Mouse (Mus musculus): ENCODE measurements at regions not wholly inside any gene's neighbourhood (a gene's known extent, or its start where the extent isn't known, plus 50 kb on each side); places are given as distances from the start of the nearest gene placed in this dataset.

GRCm38 (mm10) chr2:128430776-128431291, 160.2 kb upstream of the Spdye4c start:
- Histone ChIP-seq H3K9me3 (ENCODE audit: low read length) (no peaks in the 10 kb centered on the region), H3K4me2 (ENCODE audit: low read depth) (no peak overlapping the region), H3K4me3 (ENCODE audit: low read depth, low read length) (no peak overlapping the region), H3K27me3 (ENCODE audit: insufficient read depth, low read length) (no peaks in the 10 kb centered on the region), H3K27ac (ENCODE audit: low read depth, low read length) (no peak overlapping the region), H3K36me3 (ENCODE audit: insufficient read depth) (no peaks in the 10 kb centered on the region), H3K4me1 (ENCODE audit: insufficient read depth) (no peaks in the 10 kb centered on the region), H3K9ac (no peak overlapping the region)
- DNase-seq (no peak), ATAC-seq (no peak)
- WGBS = 47% methylated on average over 9 of the region's 9 CpGs
- TF ChIP-seq CTCF (IDR thresholded peaks at IDR 0.05; ENCODE audit: low read depth) = no peak

GRCm38 (mm10) chr2:128431751-128432150, 159.3 kb upstream of the Spdye4c start:
- TF ChIP-seq CTCF (IDR thresholded peaks at IDR 0.05; ENCODE audit: low read depth) = no peak
- 91% methylated on average over 4 of the region's 4 CpGs for WGBS
- no peak for DNase-seq
- ATAC-seq = no peak
- no peaks in the 10 kb centered on the region for H3K9me3 ChIP-seq (ENCODE audit: low read length)
- no peak overlapping the region for H3K27ac ChIP-seq (ENCODE audit: low read depth, low read length)
- no peaks in the 10 kb centered on the region for H3K4me1 ChIP-seq (ENCODE audit: insufficient read depth)
- H3K27me3 ChIP-seq (ENCODE audit: insufficient read depth, low read length) = no peaks in the 10 kb centered on the region
- H3K4me3 ChIP-seq (ENCODE audit: low read depth, low read length) = no peak overlapping the region
- no peak overlapping the region for H3K4me2 ChIP-seq (ENCODE audit: low read depth)
- no peaks in the 10 kb centered on the region for H3K36me3 ChIP-seq (ENCODE audit: insufficient read depth)
- no peak overlapping the region for H3K9ac ChIP-seq

GRCm38 (mm10) chr2:128432741-128433140, 158.3 kb upstream of the Spdye4c start:
- H3K4me3 ChIP-seq (ENCODE audit: low read depth, low read length) = no peak overlapping the region
- TF ChIP-seq CTCF (IDR thresholded peaks at IDR 0.05; ENCODE audit: low read depth) = no peak
- no peak overlapping the region for H3K9ac ChIP-seq
- no peaks in the 10 kb centered on the region for H3K36me3 ChIP-seq (ENCODE audit: insufficient read depth)
- DNase-seq (peak; percentile 47), ATAC-seq (no peak)
- no peaks in the 10 kb centered on the region for H3K4me1 ChIP-seq (ENCODE audit: insufficient read depth)
- H3K27ac ChIP-seq (ENCODE audit: low read depth, low read length) = no peak overlapping the region
- 62% methylated on average over 3 of the region's 3 CpGs for whole genome bisulfite sequencing
- no peaks in the 10 kb centered on the region for H3K27me3 ChIP-seq (ENCODE audit: insufficient read depth, low read length)
- no peaks in the 10 kb centered on the region for H3K9me3 ChIP-seq (ENCODE audit: low read length)
- H3K4me2 ChIP-seq (ENCODE audit: low read depth) = no peak overlapping the region

DNA sequence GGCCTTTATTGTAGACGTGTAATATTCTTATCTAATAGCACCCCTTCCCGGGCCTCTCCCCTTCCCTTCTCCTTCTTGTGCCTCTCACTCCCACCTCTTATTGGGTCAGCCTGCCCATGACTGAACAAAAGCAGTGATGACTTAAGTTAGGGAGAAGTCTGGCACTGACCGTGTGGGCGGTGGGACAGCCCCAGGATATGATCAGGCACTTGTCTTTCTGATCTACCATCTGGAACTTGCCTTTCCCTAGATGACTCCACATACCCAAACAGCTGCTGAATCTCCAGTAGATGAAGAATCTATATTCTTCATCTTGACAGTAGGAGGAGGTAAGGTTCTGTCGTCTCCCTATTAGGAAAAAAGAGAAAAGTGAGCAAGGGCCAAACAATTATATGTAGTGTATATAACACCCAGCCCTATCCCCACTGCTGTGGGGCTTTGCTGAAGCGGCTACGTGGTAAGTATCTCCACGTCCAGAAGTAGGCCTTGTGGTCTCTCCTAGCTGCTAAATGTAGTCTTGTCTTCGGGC, 157.4 kb upstream of the Spdye4c start:
- DNase-seq (no peak), ATAC-seq (no peak)
- Histone ChIP-seq H3K4me3 (ENCODE audit: low read depth, low read length) (no peak overlapping the region), H3K9me3 (ENCODE audit: low read length) (no peaks in the 10 kb centered on the region), H3K27ac (ENCODE audit: low read depth, low read length) (no peak overlapping the region), H3K27me3 (ENCODE audit: insufficient read depth, low read length) (no peaks in the 10 kb centered on the region), H3K4me1 (ENCODE audit: insufficient read depth) (no peaks in the 10 kb centered on the region), H3K9ac (no peak overlapping the region), H3K4me2 (ENCODE audit: low read depth) (no peak overlapping the region), H3K36me3 (ENCODE audit: insufficient read depth) (no peaks in the 10 kb centered on the region)
- 92% methylated on average over 9 of the region's 9 CpGs for WGBS
- no peak for TF ChIP-seq CTCF (IDR thresholded peaks at IDR 0.05; ENCODE audit: low read depth)

GRCm38 (mm10) chr2:128434200-128434977, 156.6 kb upstream of the Spdye4c start:
- no peak overlapping the region for H3K9ac ChIP-seq
- 48% methylated on average over 11 of the region's 11 CpGs for WGBS
- no peak for TF ChIP-seq CTCF (IDR thresholded peaks at IDR 0.05; ENCODE audit: low read depth)
- ATAC-seq = 0 out of 2 replicates have a peak, but pooled peaks have one; percentile 2
- no peak overlapping the region for H3K4me2 ChIP-seq (ENCODE audit: low read depth)
- no peak overlapping the region for H3K27ac ChIP-seq (ENCODE audit: low read depth, low read length)
- no peaks in the 10 kb centered on the region for H3K4me1 ChIP-seq (ENCODE audit: insufficient read depth)
- no peaks in the 10 kb centered on the region for H3K27me3 ChIP-seq (ENCODE audit: insufficient read depth, low read length)
- DNase-seq = no peak
- H3K4me3 ChIP-seq (ENCODE audit: low read depth, low read length) = no peak overlapping the region
- no peaks in the 10 kb centered on the region for H3K9me3 ChIP-seq (ENCODE audit: low read length)
- H3K36me3 ChIP-seq (ENCODE audit: insufficient read depth) = no peaks in the 10 kb centered on the region

DNA sequence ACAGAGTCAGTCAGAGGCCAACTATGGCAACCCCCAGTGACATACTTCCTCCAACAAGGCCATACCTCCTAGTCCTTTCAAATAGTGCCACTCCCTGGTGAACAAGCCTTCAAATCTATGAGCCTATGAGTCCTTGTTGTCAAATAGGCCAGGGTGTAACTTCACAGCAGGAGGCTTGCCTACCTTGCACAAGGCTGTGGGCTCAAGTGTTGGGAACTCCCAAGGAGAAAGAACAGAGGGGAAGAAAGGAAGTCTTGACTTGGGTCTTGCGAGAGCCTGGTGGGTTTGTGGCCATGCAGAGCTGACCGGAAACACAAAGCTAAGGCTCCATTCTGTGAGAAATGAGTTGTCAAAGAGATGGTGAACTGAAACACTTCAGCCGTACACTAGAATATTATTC, 154.6 kb upstream of the Spdye4c start:
- no peak overlapping the region for H3K4me3 ChIP-seq (ENCODE audit: low read depth, low read length)
- no peaks in the 10 kb centered on the region for H3K36me3 ChIP-seq (ENCODE audit: insufficient read depth)
- no peak overlapping the region for H3K27ac ChIP-seq (ENCODE audit: low read depth, low read length)
- no peak for DNase-seq
- H3K4me2 ChIP-seq (ENCODE audit: low read depth) = no peak overlapping the region
- H3K4me1 ChIP-seq (ENCODE audit: insufficient read depth) = no peaks in the 10 kb centered on the region
- no peak for TF ChIP-seq CTCF (IDR thresholded peaks at IDR 0.05; ENCODE audit: low read depth)
- H3K9ac ChIP-seq = no peak overlapping the region
- no peak for ATAC-seq
- no peaks in the 10 kb centered on the region for H3K9me3 ChIP-seq (ENCODE audit: low read length)
- no peaks in the 10 kb centered on the region for H3K27me3 ChIP-seq (ENCODE audit: insufficient read depth, low read length)
- 95% methylated on average over 3 of the region's 3 CpGs for WGBS

DNA sequence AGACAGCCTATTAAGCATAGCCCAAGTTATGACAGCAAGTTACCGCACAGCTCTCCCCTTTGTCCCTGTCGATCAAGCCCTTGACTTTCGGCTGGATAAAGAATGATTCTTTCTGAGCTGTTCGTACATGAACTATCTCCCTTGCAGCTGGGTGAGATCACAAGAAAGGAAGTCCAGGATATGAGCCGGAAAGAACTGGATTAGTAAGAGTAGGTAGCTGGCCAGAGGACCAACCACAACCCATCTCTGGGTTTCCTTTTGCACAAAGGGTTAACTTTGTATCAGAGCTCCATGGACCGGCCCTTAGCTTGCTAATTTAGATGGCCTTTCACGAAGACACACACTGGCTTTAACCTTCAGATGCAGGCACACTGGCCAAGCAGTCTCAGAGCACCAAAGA, 153.3 kb upstream of the Spdye4c start:
- H3K4me1 ChIP-seq (ENCODE audit: insufficient read depth) = no peaks in the 10 kb centered on the region
- ATAC-seq (no peak), DNase-seq (no peak)
- no peak overlapping the region for H3K4me2 ChIP-seq (ENCODE audit: low read depth)
- no peaks in the 10 kb centered on the region for H3K27me3 ChIP-seq (ENCODE audit: insufficient read depth, low read length)
- H3K27ac ChIP-seq (ENCODE audit: low read depth, low read length) = no peak overlapping the region
- H3K4me3 ChIP-seq (ENCODE audit: low read depth, low read length) = no peak overlapping the region
- no peak for TF ChIP-seq CTCF (IDR thresholded peaks at IDR 0.05; ENCODE audit: low read depth)
- no peak overlapping the region for H3K9ac ChIP-seq
- no peaks in the 10 kb centered on the region for H3K36me3 ChIP-seq (ENCODE audit: insufficient read depth)
- no peaks in the 10 kb centered on the region for H3K9me3 ChIP-seq (ENCODE audit: low read length)
- 66% methylated on average over 7 of the region's 7 CpGs for WGBS
